Mouse (Mus musculus) left cerebral cortex, postnatal 4 days (tissue): ENCODE measurements at regions not wholly inside any gene's neighbourhood (a gene's known extent, or its start where the extent isn't known, plus 50 kb on each side); places are given as distances from the start of the nearest gene placed in this dataset.

ENCODE experiments used
- DNase-seq: peaks from one replicate; pipeline ENCODE4 v3.0.0-alpha.2; 2022
- intact Hi-C: fragments of 180-260 bp; cut with DNase I; formaldehyde crosslinking; loops from one replicate; pipeline ENCODE4 v1.15.1; 2025

DNA sequence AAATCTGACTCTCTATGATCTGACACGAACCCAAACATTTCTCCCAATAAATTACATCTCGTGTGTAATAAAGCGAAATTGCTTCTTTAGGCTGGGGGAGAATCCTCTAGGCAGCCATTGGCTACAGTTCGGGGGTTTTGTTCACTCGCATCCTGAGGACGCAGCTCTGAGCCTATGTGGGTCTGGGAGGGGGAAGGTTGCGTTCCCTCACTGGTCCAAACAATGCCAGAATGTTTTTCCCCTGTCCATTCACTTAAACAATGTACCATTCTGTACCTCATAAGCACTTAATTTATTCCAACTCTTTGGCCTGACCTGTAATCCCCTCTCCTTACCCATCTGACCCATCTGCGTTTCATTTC lies 308.6 kb downstream of the Spry2 start:
- no peak for DNase-seq
- intact Hi-C loops, result no loop called here

DNA sequence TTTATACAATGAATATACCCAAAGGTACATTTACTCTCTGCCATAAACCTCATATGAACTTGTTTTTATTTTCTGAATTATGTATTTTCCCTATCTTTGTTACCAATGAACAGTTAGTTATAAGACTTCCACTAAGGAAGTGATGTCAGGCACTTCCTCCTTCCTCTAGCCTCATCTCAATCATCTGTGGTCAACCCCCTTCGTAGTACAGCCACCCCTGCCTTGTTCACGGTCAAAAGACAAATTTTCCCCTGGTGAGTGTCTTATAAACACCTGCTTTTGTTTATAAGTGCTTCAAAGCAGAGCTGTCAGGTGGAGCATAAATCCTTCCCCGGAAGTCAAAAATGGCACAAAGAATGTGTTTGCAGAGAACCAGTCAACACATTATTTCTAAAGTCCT lies 312.0 kb downstream of the Spry2 start:
- no peak for DNase-seq
- intact Hi-C loops, result no loop called here

DNA sequence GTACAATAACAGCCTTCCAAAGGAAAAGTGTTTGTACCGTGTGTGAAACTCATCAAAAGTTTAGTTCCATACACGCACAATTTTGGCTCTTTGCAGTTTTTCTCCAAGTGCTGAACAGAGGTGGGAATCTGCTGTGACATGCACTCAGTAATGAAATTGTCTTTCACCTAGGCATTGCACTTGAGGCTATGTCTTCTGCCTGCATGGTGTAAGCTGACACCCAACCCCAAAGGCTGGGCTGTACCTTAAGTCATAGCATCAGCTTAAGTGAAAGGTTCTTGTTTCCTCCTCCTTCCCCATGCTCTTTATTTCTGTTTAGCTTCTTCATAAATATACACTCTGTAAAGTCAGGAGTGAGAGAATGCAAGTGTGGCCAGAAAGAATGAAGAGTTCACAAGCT lies 313.1 kb downstream of the Spry2 start:
- DNase-seq, result no peak
- intact Hi-C loops, result no loop called here

DNA sequence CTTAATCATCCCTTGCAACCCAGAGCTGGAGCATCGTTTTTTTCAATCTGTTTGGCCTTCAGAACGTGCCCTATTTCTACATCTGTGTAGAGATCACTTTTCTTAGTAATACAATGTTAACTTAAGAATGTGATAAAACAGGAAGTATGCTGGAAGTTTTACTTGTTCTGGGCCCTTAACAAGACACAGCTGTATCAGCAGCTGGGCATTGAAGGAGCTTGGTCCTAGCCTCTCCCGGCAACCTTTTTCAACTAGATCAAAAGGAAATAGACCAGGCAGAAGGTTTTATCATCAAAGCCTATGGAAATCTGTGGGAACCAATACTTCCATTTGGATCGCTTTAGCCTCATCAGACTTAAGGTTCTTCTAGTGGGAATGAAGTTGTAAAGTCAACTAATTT lies 317.9 kb downstream of the Ndfip2 start:
- no peak for DNase-seq
- intact Hi-C loops, result no loop called here

DNA sequence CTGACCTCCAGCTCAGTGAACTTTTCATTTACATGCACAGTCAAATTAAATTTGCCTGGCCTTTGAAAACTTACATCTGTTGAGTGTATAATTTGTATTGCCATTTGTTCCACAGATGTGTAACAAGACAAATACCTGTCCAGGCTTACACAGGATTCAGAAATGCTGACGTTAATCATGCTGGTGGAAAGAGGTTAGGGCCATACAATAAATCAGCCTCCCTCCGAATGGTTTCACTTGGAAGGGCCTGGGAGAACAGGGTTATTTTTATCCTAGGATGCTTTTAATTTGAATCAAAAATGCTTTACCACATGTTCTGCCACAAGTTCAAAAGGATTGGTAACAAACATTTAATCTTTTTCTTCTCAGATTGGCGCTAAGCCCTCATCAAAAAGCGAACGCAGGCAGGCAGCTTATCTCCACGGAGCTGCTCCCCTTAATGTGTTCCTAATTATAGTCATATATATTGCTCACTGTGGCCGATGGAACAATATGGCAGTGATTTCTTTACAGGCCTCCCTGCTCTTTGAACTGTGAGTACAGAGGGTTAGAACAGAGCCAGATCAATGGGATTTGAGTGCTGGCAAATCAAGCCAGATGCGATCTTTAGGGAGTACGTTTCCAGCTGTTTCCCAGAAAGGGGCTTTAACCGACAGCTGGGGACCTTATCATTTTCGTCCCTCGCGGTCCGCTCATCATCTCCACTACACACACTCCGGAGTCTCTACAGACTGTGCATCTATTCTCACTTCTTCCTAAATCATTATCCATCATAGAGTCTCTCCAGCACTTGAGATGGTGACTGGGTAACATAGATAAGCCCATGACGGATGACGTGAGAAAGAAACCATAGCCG lies 313.9 kb downstream of the Ndfip2 start:
- intact Hi-C loops, result no loop called here
- no peak for DNase-seq

DNA sequence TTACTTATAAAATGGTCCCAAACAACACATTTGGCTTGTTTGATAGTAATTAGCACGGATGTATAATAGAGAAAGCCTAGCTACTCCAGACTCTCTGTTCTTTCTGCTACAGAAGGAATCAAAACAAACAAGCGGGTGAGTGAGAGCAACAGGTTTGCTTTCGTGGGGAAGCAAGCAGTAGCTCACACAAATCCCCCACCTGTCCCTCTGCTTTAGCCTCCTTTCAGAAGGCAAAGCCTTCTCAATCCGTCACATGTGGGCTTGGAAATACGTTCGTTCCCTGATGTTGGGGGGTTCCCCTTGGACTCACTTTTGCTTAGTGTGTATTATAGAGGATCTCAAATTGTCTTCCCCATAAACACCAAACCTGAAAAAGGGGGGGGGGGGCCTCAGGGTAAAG lies 311.8 kb downstream of the Ndfip2 start:
- intact Hi-C loops, result no loop called here
- DNase-seq, result no peak

DNA sequence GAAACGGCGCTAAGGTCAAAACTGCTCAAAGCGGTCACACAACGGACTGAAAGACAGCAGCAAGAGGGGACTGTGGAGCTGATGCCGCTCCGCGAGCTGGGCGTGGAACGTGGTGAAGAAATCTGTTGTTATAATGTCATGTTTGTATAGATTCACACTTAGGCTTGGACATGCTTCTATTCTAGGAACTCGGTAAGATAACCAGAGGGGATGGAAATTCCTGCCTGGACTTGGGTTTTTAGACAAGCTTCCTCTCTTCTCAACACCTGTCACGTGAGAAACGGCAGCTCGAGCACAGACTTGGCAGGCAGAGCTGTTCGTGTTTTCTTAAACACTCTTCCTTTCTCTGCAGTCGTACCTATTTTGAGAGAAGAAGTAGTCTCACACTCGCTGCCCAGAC lies 307.5 kb downstream of the Ndfip2 start:
- intact Hi-C loops, result no loop called here
- no peak for DNase-seq

DNA sequence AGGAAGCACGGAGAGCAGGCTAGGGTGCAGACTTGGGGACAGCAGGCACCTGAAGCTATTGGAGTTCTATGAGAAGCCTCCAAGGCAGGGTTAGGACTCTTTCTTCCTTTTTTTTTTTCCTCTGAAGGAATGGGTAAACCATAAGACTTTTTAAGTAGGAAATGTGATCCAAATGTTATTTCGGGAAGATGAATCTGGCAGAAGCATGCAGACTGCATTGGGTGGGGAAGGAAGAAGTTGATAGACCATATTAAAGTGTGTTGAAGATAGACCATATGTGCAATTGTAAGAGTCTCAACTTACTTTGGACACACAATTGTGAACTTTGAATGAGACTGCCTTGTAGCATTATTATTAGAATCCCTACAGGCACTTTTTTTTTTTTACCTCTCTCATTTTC lies 304.5 kb downstream of the Ndfip2 start:
- intact Hi-C loops, result no loop called here
- DNase-seq, result no peak

DNA sequence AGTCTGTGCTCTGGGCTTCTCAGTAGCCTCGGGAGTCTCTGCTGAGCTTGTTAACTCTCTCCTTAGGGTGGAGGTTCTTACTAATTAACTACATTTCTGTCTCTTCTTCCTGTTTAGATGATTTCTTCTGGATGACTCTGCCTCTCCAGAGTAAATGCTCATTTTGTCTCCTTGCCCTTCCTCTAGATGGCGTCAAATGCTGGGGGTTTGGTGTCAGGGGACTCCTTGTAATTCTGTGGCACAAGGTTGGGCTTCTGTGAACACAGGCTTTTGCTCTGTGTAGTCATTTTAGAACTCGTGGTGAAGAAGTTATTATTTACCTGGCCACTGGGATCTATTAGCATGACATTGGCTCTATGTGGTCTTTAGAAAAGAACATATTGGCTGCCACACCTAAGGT lies 298.4 kb downstream of the Ndfip2 start:
- DNase-seq, result no peak
- intact Hi-C loops, result loop anchor here (5.0 kb wide), 1 partner anchor 335 kb away; no protein-coding TSS in a partner anchor

DNA sequence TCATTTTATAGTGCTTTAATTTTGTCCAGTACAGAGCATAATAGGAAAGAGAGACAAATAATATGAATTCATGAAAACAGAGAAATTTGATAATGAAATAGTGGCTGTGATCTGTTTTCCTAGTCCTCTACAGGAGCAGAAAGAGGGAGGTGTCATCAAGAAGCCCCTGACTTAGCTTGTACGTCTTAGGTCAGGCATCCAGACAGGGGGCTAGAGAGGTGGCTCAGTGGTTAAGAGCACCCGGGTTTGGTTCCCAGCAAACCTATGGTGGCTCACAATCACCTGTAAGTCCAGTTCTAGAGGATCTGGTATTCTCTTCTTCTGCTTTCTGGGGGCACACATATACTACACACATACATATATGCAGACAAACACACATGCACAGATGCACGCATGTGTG lies 285.7 kb downstream of the Ndfip2 start:
- intact Hi-C loops, result no loop called here
- DNase-seq, result no peak

DNA sequence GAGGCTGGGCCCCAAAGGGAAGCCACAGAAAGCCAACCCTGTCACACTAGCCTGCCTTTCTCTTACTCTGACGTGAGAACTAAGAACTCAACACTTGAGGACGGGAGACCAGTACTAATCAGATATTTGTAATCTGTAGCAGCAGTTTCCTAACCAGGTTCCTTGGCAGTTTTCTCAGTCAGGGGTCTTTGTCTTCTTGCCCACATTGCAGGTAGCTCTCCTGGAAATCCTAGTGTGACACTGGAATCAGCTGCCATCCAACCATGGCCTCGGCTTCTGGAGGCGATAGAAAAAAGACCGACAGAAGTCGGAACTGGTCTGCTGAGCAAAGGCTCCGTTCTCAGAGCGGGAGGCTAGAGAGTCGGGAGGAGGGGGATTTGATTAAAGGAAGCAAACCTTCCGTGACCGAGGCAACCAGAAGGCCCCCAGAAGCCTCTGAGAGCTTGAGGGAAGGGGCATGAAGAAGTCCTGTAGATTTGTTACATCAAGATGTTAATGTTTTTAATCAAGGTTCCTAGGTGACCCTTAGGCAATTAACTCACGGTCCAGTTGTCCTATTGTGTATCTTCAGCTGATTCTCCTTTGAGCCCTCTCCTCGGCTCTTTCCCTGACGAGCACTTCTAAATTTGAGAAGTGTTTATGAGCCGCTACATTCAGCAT lies 284.2 kb downstream of the Ndfip2 start:
- DNase-seq, result peak; percentile 33
- intact Hi-C loops, result no loop called here

DNA sequence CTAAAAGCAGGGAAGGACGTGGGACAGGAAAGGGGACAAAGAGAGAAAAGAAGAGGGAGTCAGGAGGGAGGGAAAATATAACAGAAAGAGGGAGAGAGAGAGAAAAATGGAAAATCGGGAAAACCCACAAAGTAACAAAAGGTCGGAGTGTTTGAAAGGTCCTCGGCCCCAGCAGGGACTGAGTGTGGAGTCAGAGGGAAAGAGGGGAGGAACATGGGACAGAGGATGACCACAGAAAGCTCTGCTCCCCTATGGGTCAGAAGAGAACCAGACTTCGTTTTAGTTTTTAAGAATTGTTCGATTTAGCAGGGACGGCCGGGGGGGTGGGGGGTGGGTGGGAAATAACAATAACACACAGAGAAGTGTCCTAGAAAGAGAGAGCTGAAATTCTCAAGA lies 283.7 kb downstream of the Ndfip2 start:
- intact Hi-C loops, result no loop called here
- DNase-seq, result no peak

DNA sequence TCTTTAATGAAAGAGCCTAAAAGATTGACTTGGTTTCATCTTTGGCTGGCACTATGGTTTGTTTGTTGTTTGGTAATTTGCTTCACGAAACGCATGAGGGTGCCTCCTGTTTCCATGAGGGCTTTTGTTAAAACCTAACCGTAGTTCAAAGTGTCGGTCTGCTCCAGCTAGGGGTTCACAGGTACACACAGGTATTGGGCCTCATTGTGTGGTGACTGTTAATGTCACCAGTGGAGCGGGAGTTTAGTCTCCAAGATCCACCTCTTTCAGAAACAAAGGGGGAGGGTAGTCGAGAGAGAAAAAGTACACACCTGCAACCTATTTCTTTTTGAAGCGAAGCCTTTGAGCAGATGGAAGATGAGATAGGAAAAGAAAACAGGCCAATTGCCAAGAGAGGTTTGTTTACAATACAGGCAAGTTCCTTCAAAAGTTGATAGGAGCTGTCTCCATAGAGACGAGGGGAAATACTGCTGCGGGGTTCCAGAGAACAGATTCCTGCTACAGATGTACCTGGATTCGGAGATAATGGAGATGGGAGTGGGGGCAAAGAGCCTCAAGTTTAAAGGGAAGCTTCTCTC lies 273.9 kb downstream of the Ndfip2 start:
- intact Hi-C loops, result no loop called here
- no peak for DNase-seq

DNA sequence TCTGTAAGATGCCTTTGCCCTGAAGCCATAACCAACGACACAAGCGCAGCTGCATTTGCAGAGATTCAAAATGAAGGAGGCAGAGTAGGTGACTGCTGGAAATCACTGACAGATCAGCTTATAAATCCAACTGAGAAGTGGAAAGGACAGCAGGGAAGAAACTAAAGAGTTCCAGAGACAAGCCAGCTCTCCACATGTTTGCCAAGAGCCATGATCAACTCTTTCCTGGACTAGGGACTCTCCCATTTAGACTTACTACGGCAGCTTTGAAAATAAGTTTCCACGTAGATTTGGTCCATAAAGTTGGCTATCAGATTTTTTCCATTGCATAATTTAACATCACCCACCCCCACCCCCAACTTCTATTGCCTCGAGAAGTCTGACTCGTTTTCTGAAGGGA lies 269.7 kb downstream of the Ndfip2 start:
- intact Hi-C loops, result no loop called here
- no peak for DNase-seq

DNA sequence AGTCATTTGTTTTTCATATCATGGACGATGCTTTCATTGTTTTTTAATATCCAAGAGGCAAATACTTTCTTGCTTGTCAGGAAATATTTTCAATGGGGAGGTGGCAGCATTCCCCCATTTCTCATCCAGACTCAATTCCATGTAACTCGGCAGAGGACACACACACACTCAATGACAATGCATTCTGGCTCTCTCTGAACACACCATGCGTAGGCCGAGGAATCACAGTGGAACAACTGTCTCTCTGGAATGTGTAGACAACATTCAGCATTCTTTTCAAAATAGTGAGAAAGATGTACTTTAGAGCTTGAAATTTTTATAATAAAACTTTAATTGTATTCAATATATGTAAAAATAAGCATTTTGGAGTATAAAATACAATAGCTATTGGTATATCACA lies 265.5 kb downstream of the Ndfip2 start:
- intact Hi-C loops, result no loop called here

DNA sequence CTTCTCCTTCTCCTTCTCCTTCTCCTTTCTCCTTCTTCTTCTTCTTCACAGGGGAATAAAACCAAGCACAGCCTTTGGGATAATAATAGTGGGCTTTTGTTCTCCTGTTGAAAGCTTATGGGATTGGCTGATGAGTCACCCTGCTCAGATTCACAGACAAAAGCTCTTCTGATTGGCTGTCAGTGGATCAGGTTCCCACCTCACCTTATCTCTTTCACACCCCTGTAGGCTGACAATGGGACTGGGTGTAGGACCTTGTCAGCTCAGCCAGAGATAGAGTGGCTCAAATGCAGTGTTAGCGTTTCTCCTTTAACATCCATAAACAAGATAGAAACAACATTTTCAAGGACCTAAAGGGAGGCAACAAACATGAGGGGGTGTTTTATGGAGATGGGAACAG lies 263.9 kb downstream of the Ndfip2 start:
- DNase-seq, result no peak

More for the DNA sequence above, 265.5 kb downstream of the Ndfip2 start:
- no peak for DNase-seq

DNA sequence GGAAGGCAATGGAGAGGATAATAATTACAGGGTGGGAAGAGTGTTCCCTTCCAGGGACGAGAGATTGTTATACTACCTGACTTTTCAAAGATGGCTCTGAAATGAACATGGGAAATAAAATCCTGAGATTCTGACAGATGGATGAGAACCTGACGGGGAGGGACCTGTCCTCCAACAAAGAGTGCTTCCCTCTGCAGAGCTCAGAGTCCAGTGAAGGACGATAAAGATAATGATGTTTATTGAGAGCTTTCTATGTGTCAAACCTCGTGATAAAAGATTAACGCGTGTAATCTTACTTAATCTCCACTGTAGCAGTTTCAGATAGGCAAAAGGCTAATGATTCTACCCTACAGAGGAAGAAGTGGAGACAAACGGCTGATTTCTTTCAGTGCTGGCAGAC lies 260.3 kb downstream of the Ndfip2 start:
- DNase-seq, result no peak
- intact Hi-C loops, result no loop called here

More for the DNA sequence above, 263.9 kb downstream of the Ndfip2 start:
- intact Hi-C loops, result no loop called here

DNA sequence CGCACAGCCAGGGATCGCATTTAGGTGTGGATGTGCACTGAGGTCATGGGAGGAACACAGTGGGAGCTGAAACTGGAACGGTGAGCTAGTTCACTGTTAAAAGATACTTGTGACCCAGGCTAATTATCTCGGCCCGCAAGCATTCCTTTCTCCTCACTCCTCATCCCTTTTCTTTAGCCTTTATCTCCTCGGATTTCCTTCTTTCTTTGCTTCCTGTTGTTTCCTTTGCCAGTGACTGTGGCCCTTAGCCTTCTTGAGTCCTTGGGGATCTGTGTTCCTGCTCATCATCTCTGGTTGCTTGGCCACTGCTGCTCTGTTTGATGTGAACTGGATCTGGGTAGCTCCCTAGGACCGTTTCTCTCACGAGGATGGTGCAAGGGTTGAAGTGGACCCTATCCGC lies 256.0 kb downstream of the Ndfip2 start:
- DNase-seq, result no peak
- intact Hi-C loops, result no loop called here

DNA sequence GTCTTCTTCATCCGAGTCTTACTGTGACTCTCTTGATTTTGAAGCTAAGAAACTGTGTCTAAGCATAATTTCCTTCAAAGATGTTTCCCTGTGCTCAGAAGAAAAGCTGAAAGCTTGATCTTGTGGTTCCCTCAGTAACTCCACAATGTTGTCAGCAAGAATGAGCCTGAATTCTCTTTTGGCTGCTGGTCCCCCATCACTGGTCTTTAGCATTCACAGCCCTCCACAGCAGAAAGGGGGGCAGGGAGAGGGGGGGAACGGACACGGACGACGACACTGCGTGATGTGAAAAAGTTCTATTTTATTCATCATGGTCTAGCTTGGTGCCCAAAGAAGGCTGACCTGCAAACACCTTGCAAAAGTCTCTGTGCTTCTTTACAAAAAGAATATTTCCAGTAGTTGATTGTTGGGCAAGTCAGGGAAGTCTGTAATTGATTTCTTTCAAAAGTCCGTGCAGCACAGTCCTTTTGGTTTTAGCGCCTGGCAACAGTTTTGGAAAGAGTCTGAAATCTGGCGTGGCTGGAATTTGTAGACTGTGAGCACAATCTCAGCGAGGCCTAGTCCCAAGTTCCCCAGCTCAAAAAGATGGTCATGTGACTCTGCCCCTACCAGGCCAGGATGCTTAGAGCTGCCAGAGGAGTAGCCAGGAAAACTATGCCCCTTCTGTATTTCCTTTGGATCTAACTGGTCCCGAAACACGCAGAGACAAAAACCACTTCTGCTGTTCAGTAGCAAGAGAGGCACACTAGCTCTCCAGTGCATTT lies 254.7 kb downstream of the Ndfip2 start:
- intact Hi-C loops, result no loop called here
- DNase-seq, result peak; percentile 24

DNA sequence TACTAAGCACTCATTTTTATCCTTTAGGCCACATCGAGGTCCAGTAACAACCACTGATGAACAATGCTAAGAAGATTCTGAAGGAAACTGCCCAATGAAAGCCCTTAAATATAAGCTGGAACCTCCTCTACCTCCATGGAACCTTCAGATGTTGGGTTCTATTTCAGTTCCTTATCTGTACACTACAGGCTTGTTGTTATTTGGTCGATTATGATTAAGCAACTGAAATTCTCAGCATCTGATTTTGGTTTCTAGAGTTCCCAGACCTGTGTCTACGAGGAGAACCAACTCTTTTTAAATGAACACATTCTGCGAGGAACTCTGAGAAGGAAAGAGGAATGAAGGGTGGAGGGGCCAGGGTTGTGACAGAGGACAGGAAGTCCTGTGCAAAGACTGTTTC lies 253.5 kb downstream of the Ndfip2 start:
- DNase-seq, result no peak
- intact Hi-C loops, result no loop called here

DNA sequence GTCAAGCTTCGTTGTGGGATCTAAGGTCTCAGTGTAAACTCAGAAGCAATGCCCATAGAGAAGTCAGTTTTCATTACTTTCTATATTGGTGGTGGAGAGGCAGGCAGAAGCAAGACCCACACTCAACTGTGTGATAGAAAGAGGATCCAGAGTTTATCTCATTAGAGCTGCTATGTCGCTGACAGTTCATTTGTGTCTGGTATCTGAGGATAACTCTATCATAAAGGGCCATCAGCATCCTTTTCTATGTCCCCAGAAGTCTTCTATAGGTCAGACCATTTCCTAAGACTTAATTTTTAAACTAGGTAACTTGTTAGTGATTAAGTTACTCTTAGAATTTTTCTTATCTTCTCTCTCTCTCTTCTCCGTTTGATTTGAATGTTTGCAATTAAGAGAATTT lies 252.8 kb downstream of the Ndfip2 start:
- no peak for DNase-seq
- intact Hi-C loops, result no loop called here
